Mouse (Mus musculus): ENCODE results near the gene Ano3.

GRCm38 (mm10) chr2:110737236-110737635 lies 213.5 kb downstream of the Ano3 start:
- no peak for TF ChIP-seq POLR2A (IDR thresholded peaks at IDR 0.05; ENCODE audit: low read depth, low read length)
- no peak for TF ChIP-seq CTCF (IDR thresholded peaks at IDR 0.05; ENCODE audit: extremely low read depth, insufficient read length, insufficient replicate concordance, low read depth, low read length)
